Mouse (Mus musculus) heart, adult 2 months (tissue): Measurements from ENCODE around the gene Neo1.

ENCODE experiments used
- CTCF ChIP-seq: fragments of 200-600 bp; IDR thresholded peaks from 2 replicates; pipeline ENCODE4 v1.8.1; 2022; ENCODE audit warnings: antibody characterized with exemption, mild to moderate bottlenecking, moderate library complexity
- POLR2A ChIP-seq: fragments of 200-500 bp; IDR thresholded peaks from 2 replicates; pipeline ENCODE4 v1.6.1; 2011; ENCODE audit warnings: mild to moderate bottlenecking, low read depth, low read length, control low read depth; ENCODE audit not compliant: insufficient read depth

DNA sequence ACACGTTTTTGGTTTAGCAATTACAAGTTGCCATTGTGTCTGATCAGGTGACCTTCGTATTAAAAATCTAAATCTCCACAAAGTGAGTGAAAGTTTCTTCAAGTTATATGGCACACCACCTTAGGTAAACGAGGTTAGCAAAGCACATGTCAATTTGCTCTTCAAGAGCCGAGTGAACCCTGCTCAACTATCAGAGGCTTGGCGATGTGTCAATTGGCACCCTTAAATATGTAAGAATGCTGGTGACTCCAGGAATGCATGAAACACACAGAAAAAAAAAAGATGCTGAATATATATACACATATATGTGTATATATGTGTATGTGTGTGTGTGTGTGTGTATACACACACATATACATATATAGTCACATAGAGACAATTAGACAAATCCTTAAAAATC lies 1.4 kb downstream of the Neo1 start:
- TF ChIP-seq POLR2A (no peak), CTCF (no peak)
